Mouse (Mus musculus): ENCODE data around the gene Krt24.
"Not testable (repeated sequence)": the region's sequence is repeated elsewhere in the genome, so short reads cannot be mapped to it uniquely, and the experiment has no call there.

Krt24 gene

DNA sequence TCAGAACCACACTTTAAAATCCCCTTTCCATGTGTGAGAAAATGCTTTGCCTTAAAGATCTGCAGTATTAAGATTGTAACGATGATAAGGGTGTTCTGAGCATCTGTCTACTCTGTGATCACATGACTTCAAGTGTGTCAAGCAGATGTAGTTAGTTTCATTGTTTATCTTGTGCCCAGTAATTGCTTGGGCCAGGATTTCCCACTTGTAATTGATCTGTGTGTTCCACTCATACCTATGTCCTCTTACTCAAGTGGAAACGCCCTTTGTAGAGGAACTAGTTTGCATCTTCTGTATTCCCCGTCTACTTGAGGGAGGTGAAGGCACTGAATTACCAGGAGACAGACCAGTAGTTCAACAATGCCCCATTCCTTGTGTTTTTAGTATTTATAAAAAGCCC is 34.4 kb downstream of the Krt24 start:
- no peak for DNase-seq

DNA sequence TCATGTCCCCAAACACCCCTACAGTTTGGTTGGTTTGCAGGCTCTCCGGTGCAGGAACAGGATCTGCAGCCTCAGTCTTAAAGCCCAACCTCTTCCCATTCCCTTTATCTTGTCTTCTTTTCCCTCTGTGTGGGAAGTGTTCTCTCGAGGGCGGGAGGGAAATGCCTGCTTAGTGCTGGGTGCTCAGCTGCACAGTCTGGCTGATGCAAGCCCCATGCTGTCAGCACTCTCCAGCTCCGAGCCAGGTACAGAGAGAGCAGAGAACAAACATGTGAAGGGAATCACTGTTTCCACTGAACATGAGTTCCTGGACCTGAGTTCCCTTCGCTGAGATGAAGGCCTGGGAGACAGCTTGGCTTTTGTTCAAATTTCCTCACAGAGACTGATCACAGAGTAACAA is 34.8 kb downstream of the Krt24 start:
- DNase-seq: no peak

DNA sequence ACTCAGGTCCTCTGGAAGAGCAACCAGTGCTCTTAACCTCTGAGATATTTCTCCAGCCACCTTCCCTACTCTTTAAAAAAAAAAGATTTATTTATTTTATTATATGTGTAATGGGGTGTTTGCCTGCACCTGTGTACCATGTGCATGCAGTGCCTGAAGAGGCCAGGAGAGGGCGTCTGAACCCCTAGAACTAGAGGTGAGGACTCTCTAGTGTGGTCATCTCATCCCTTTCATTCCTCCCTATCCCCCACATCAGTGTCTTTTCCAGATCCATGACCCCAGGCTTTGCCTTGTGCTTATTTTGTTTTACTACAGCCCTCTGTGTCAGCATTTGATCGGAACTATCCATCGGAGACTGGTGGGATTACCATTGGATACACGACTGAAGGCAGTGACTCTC is 35.9 kb downstream of the Krt24 start:
- DNase-seq: peak; percentile 12

DNA sequence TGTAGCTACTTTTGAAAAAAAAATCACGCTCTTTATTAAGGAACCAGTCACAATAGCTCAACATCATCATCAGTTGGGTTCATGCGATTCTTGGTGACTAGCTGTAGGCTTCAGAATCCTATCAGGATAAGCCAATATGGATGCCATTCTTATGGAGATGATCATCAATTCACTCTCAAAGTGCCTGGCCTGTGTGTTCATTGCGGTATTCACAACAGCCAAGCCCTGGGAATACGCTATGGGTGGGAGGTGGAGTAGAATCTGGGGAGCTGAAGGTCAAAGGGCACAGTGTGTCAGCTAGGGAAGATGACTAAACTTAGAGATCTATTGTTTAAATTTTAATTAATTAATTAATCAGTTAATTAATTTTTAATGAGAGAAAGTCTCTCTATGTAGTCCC is 37.1 kb downstream of the Krt24 start:
- DNase-seq: no peak

DNA sequence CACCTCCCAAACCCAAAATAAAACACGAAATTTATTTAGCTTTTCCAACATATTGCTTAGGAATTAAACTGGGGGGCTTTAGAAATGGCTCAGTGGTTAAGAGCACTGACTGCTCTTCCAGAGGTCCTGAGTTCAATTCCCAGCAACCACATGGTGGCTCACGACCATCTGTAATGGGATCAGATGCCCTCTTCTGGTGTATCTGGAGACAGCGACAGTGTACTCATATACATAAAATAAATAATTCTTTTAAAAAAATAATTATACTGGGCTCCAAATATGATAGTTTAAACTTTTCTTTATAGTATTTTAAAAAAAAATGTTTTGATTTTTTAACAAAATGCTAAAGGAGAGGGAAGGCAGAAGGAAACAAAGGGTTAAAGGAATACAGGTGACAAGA is 40.5 kb downstream of the Krt24 start:
- not testable (repeated sequence) for DNase-seq

DNA sequence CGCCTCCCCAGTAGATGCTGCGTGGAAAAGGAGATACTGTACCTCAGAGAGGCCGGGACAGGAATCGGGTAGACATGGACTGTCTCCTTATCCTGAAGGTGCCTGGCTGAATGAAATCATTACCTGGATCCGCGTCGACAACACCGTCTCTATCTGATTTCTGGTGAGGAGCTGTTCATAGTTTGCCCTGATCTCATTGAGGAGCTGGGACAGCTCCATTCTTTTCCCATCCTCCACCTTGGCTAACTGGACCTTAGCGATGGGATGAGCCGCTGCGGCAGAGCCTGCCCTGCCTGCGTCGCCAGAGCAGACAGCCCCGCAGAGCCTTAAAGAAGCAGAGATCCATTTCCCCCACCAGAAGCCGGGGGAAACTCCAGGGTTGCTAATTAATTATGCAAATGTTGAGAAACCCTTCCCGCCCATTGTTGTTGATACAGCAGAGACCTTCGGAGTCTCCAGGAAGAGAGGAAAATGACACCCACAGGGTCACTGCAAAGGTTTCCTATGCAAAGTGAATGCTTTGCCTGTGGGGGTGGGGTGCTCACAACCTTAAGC is 41.2 kb downstream of the Krt24 start, which contains the start of gene Krt222:
Krt222 (minus strand) TSS at position 266 of the 555 bp plus-strand sequence.
- DNase-seq: peak; percentile 8

DNA sequence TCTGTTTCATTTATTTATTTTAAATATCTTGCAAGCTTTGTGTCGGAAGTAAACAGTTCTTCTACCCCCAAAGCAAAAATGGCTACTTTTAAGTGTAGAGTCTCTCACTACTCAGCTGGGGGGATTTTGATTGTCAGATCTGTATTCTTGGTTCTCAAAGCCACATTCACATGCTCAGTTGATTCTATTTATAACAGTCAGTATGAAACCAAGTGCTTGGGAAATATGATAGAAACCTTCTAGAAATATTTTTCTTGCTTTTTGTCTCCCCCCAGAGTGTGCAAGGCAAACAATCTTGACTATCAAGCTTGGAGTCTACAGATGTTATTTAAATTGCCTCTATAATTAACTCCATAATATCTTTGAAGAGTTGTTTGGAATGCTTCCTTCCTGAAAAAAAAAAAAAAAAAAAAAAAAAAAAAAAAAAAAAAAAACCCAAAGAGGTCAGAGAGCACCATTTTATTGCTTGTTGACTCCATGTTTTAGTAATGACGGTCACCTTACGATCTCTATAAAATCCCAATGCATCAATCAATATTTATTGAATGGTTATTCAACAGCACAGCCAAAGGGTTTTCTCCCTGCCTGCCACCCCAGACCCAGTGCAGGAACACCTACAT is 41.8 kb downstream of the Krt24 start:
- no peak for DNase-seq

DNA sequence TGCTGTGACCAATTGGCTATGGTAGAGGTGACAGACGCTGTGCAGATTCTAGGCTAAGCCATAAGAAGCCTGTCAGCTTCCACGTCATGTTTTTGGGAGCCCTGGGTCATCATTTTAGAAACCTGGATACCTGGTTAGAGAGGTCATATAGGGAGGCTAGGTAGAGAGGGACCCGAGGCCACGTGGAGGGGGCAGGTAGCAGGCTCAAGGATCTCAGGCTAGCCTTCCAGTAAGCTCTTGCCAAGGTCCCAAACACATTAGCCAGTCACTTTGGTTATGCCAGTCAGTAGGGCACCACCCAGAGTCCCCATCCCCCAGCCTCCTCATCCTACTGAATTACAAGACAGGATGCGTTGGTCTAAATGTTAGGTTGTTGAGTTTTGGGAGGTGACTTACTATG is 43.0 kb downstream of the Krt24 start:
- no peak for DNase-seq

DNA sequence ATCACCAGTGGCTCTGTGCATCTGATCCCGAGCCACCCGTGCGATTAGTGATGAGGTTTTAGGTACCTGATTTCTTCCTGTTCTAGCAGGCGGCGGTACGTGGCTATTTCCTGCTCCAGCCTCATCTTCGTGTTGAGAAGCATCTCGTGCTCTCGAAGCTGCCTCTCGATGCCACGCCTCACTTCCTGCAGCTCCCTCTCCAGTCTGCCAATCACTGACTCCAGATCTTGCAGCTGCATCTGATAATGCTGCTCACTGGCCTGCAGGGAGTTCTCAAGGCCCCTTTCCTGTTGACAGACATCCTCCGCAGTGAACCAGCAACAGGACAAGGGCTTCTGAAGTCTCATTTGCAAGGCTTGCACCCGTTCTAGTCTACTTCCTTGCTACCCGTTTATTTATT is 46.6 kb downstream of the Krt24 start:
- DNase-seq: no peak

DNA sequence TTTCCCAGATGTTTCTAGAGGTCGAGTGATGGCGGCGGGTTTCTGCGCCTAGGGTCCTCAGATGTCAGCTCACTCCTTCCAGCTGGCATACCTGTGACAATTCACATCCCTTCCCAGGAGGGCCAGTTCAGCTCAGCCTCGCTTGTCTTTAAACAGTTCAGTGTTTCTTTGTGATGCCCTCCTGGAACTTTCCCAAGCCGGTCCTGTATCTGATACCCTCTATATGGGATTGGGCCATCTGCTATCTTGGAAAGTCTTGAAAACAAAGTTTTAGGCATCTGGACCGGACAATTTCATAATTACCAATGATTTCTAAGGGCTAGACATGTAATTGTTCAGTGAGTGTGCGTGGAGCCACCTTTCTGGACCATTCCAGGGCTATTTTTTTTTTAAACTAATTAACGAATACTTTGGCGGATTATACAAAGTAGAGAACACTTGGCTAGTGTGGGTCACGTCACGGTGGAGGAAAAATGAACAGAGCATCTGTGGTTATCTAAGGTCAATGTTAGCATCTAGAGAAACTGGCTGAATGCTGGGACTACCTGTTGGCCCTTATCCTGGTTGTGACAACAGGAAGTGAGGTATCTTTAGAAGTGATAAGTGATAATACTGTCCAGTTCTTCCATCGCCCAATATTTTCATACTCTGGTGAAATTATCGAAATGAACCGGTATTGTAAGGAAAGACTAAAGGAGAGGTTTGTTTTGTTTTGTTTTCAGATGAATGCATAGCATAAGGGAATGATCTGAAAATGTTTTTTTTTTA is 53.8 kb downstream of the Krt24 start:
- no peak for DNase-seq

DNA sequence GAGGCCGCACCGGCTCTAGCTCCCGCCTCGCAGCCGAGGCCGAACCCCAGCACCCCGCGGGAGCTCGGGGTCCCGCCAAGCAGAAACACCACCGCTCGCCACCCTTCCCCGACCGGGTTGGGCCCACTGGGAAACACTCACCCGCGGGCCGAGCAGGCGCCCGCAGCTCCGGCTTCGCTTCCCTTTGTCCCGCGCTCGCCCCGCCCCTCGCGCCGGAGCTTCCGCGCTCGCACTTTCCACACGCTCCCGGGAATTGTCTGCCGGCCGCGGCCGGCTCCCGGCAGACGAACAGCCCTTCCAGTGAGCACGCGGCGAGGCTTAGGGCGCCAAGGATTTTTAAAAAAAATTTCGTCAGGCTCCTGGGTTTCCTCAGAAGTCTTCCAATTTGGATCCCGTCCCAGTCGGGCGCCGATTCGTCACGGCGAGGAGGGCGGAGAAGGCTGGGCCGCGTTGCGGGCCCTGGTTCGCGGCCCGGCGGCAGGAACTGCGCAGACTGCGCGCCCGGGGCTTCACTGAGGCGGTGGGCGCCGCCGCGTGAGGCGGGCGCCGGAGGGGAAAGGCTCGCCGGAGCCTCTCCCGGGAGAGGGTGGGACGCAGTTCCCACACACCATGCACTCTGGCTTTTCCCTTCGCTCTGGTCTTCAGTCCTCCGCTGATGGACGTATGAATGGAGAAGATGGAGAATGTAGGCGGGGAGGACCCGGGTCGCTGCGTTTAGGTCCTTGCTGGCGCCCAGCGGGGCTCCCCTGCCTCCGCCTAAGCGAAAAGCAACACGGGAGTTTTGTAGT is 54.6 kb downstream of the Krt24 start, which contains the start of gene Smarce1:
Smarce1 (minus strand) TSS at position 757 of the 788 bp plus-strand sequence.
- DNase-seq: peak; percentile 73
